Mouse (Mus musculus) erythroblast, embryonic 14.5 days (primary cell): ENCODE measurements around the gene Pdgfd.

Experiments used
- GATA1 ChIP-seq: IDR thresholded peaks from 2 replicates; pipeline ENCODE4 v1.6.1; 2012; ENCODE audit warnings: low read length, inconsistent platforms, mixed read lengths
- TAL1 ChIP-seq: IDR thresholded peaks from 3 replicates; pipeline ENCODE4 v1.6.1; 2012; ENCODE audit warnings: low read length, inconsistent platforms, mixed read lengths

- TF ChIP-seq GATA1, result no peak
- no peak for TF ChIP-seq TAL1
Measured at GRCm38 (mm10) chr9:6338344-6338743, 170.0 kb downstream of the Pdgfd start.
